Mouse (Mus musculus) midbrain, embryonic 12.5 days (tissue): Measurements from ENCODE around the gene Fam189b. TPM values are rescaled to one million over a fixed set of nuclear protein-coding genes. Genes with fewer than 3 reads are reported as not detected.
"Not testable (repeated sequence)": the region's sequence is repeated elsewhere in the genome, so short reads cannot be mapped to it uniquely, and the experiment has no call there.

ENCODE experiments used
- ATAC-seq: fragments of 200-750 bp; cut with Nextera tagmentation; 2 replicates; pipeline ENCODE4 v1.8.0; 2017; ENCODE audit warnings: low read depth, moderate TSS enrichment, moderate library complexity; ENCODE audit not compliant: low FRiP score
- H3K27ac ChIP-seq: fragments of 300-500 bp; sonication (generic); replicated peaks from 2 replicates; pipeline ENCODE4 v1.5.1; 2016; ENCODE audit warnings: mild to moderate bottlenecking
- H3K27me3 ChIP-seq: fragments of 300-500 bp; sonication (generic); 2 replicates; pipeline ENCODE4 v1.6.1; 2016; ENCODE audit warnings: mild to moderate bottlenecking
- H3K36me3 ChIP-seq: fragments of 300-500 bp; sonication (generic); 2 replicates; pipeline ENCODE4 v1.6.1; 2016
- H3K4me1 ChIP-seq: fragments of 300-500 bp; sonication (generic); 2 replicates; pipeline ENCODE4 v1.6.1; 2016
- H3K4me2 ChIP-seq: fragments of 300-500 bp; sonication (generic); replicated peaks from 2 replicates; pipeline ENCODE4 v1.6.1; 2016; ENCODE audit warnings: mild to moderate bottlenecking, moderate library complexity
- H3K4me3 ChIP-seq: fragments of 300-500 bp; sonication (generic); 2 replicates; pipeline ENCODE4 v1.5.1; 2016; ENCODE audit warnings: mild to moderate bottlenecking
- H3K9ac ChIP-seq: fragments of 300-500 bp; sonication (generic); replicated peaks from 2 replicates; pipeline ENCODE4 v1.6.1; 2016; ENCODE audit warnings: mild to moderate bottlenecking, moderate library complexity
- H3K9me3 ChIP-seq: fragments of 300-500 bp; sonication (generic); 2 replicates; pipeline ENCODE4 v1.6.1; 2016; ENCODE audit warnings: mild to moderate bottlenecking
- WGBS: fragments of 180-500 bp; shearing (Covaris S2); methylation state at CpG from one replicate; pipeline ENCODE4 v1.1.7; 2016; 5-methylcytosine and 5-hydroxymethylcytosine counted together
- polyA plus RNA-seq: library from polyadenylated mRNA; unstranded; fragments of >200 nt; fragmentation: Nextera tagmentation; extraction: Ambion mirVana; gene quantifications from 2 replicates; pipeline ENCODE4 v1.2.1, GENCODE M21; 2016

Gene Fam189b
- polyA plus RNA-seq, 1 experiment from 2014 or later = 30.3 TPM

DNA sequence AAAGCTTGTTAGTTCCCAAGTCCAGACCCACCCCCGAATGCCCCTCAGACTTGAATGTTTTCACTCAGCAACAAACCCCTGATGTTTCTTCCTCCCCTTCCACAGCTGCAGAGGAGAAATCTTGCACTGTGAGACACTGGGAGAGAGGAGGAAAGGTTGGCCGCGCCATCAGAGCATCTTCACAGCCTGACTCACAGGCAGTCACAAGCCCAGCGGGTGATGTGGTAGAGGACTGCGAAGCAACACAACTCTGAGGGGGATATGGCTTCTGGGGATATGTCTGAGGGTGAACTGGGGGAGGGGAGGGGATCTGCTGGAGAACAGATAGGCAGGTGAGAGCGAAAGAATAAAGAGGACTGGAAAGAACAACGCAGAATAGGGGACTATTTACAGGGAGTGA, 24.3 kb upstream of the Fam189b start:
- WGBS = 17% methylated on average over 7 of the region's 7 CpGs
- no peak for ATAC-seq
- Histone ChIP-seq H3K9me3 (no peaks in the 10 kb centered on the region), H3K27ac (no peak overlapping the region; the same call in 1 of the 2 replicates), H3K4me1 (peaks cover 28% of the 10 kb centered on the region), H3K4me3 (peak overlapping the region; percentile 79), H3K27me3 (peaks cover 8% of the 10 kb centered on the region), H3K4me2 (peak overlapping the region; percentile 97), H3K36me3 (no peaks in the 10 kb centered on the region), H3K9ac (peak overlapping the region; percentile 71)

DNA sequence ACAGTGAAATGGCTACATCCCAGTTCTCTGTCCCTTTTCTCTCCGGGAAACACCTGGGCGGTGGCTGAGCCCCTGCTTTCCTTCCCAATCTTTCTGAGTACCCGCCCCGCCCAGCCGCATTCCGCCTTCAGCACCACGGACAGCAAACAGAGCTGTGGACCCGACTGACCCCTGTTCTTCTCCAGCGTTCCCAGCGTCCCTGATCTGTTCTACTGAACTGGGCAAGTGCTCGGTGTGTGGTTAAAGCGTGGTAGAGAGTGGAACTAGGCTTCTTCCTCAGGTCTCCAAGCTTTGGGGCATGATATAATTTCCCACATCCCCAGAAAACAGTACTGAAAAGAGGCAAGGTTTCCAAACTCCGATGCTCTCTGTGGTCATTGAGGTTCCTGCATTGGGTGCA, 23.7 kb upstream of the Fam189b start:
- 1% methylated on average over 13 of the region's 13 CpGs for WGBS
- no peak overlapping the region; the same call in none of the 2 replicates for H3K27ac ChIP-seq

DNA sequence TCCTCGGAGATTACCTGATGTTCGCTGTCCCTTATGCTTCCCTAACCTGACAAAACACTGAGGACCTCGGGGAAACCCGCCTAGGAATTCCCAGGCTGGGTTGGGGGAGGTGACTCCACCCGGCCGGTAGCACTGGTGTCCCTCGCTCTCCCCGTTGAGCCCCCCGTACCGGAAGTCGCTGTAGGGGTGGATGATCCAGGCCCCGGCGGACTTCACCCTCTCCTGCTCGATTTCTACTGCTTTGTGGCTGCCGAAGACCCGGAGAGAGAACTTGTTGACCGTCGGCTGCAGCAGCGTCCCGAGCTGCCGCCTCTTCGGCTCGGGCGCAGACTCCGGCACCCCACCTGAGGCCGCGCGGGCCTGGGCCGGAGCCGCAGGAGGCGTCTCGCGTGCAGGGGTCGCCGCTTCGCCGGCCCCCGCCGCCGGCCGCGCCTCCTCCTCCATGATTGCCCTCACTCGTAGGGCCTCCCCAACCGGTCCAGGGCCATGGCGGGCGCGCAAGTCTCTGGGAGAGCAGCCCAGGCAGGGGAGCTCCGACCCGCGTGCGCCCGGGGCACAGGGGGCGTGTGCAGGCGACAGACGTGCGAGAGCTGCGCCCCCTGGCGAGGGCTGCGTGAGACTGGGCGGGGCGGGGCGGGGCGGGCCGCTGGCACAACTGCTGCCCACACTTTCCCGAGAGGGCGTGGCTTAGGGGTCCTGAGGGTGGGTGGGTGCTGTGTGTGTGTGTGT, 23.2 kb upstream of the Fam189b start, which contains the start of gene Hcn3:
Hcn3 (minus strand) TSS at position 581 of the 729 bp plus-strand sequence.
- peak within 1 kb of the TSS; percentile 49 for H3K27ac ChIP-seq
- H3K4me1 ChIP-seq = peaks cover 35% of the 10 kb centered on the region
- H3K36me3 ChIP-seq = no peaks in the 10 kb centered on the region
- peak; percentile 76 for ATAC-seq
- H3K4me2 ChIP-seq = peak within 1 kb of the TSS; percentile 97
- H3K9me3 ChIP-seq = no peaks in the 10 kb centered on the region
- peak within 1 kb of the TSS; percentile 79 for H3K4me3 ChIP-seq
- under 1% methylated on average over 65 of the region's 66 CpGs for WGBS
- H3K27me3 ChIP-seq = peaks cover 8% of the 10 kb centered on the region
- H3K9ac ChIP-seq = peak within 1 kb of the TSS; percentile 71

More for the DNA sequence above, 23.7 kb upstream of the Fam189b start:
- Histone ChIP-seq H3K4me3 (peak overlapping the region; percentile 79), H3K36me3 (no peaks in the 10 kb centered on the region), H3K9ac (peak overlapping the region; percentile 71), H3K9me3 (no peaks in the 10 kb centered on the region), H3K4me2 (peak overlapping the region; percentile 97), H3K4me1 (peaks cover 33% of the 10 kb centered on the region), H3K27me3 (peaks cover 8% of the 10 kb centered on the region)
- no peak for ATAC-seq

DNA sequence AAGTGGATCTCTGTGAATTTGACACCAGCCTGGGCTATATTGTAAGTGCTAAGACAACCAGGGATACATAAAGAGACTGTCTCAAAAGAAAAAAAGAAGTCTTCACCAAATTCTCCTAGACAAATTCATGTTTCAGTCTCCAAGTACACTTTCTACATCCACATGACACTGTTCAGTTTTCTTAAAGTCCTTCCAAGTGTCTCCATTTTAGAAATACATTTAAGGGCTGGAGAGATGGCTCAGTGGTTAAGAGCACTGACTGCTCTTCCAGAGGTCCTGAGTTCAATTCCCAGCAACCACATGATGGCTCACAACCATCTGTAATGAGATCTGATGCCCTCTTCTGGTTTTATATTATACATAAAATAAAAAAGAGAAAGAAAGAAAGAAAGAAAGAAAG, 21.7 kb upstream of the Fam189b start:
- H3K9me3 ChIP-seq, H3K27me3 ChIP-seq, H3K27ac ChIP-seq, H3K9ac ChIP-seq, H3K4me2 ChIP-seq, ATAC-seq, H3K4me3 ChIP-seq, H3K36me3 ChIP-seq: not testable (repeated sequence)
- H3K4me1 ChIP-seq = peaks cover 46% of the 10 kb centered on the region

DNA sequence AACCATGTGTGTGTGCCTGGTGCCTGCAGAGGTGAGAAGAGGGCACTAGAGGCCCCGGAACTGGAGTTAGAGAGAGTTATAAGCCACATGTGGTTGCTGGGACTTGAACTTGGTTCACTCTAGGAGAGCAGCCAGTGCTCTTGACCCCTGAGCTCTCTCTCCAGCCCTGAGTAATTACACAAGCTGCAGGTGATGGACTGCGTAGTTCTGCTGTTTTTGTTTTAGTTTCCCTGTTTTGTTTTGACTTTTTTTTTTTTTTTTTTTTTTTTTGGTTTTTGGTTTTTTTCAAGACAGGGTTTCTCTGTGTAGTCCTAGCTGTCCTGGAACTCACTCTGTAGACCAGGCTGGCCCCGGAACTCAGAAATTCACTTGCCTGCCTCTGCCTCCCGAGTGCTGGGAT, 21.2 kb upstream of the Fam189b start:
- Histone ChIP-seq H3K27ac (no peak overlapping the region), H3K4me3 (no peak overlapping the region), H3K9me3 (no peaks in the 10 kb centered on the region), H3K36me3 (peaks cover 4% of the 10 kb centered on the region; the same call in 1 of the 2 replicates), H3K9ac (no peak overlapping the region), H3K4me1 (peaks cover 48% of the 10 kb centered on the region), H3K4me2 (no peak overlapping the region), H3K27me3 (peaks cover 8% of the 10 kb centered on the region)
- 81% methylated on average over 4 of the region's 4 CpGs for WGBS
- no peak for ATAC-seq

DNA sequence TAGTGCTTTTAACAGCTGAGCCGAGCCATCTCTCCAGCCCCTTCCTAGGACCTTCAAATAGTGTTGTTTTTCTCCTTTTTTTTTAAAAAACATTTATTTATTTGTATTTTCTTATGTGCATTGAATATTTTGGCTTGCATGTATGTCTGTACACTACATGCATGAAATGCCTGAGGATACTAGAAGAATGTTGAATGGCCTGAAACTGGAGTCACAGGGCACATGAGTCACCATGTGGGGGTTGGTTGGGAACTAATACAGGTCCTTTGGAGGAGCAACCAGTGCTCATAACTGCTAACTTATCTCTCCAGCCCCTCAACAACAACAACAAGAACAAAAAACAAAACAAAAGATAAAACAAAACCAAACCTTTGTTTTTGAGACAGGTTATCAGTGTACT, 19.8 kb upstream of the Fam189b start:
- H3K4me3 ChIP-seq = no peak overlapping the region
- peaks cover 46% of the 10 kb centered on the region for H3K4me1 ChIP-seq
- ATAC-seq = no peak
- H3K27me3 ChIP-seq = peaks cover 8% of the 10 kb centered on the region
- H3K9me3 ChIP-seq = no peaks in the 10 kb centered on the region
- H3K9ac ChIP-seq = no peak overlapping the region
- peaks cover 15% of the 10 kb centered on the region for H3K36me3 ChIP-seq
- no peak overlapping the region for H3K4me2 ChIP-seq
- H3K27ac ChIP-seq = no peak overlapping the region
- WGBS = 91% methylated on average over 1 of the region's 1 CpGs

DNA sequence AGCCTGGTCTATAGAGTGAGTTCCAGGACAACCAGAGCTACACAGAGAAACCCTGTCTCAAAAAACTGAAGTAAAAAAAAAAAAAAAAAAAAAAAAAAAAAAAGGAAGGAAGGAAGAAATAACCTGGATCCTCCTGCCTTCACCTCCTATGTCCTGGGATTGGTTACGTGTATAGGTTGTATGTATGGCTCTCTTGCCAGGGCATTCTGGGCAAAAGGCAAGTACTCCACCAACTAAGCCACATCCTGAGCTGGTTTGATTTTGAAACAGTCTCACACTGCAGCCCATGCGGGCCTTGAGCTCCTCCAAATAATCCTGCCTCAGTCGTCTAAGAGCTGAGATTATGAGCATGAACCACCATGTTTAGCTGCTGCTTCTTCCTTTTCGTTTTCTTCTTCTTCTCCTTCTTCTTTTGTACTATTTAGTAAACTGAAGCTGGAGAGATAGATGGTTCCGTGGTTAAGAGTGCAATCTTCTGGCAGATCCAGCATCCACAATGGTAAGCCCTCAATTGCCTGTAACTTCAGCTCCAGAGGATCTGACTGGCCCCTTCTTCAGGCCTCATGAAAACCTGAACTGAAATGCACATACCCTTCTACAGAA, 19.2 kb upstream of the Fam189b start:
- Histone ChIP-seq H3K9ac (peak overlapping the region; percentile 94), H3K9me3 (no peaks in the 10 kb centered on the region), H3K4me1 (peaks cover 41% of the 10 kb centered on the region), H3K4me3 (peak overlapping the region; percentile 95), H3K27ac (peak overlapping the region; percentile 95; the same call in 1 of the 2 replicates), H3K36me3 (peaks cover 22% of the 10 kb centered on the region), H3K4me2 (peak overlapping the region; percentile 68), H3K27me3 (peaks cover 5% of the 10 kb centered on the region)
- no peak for ATAC-seq
- 73% methylated on average over 5 of the region's 5 CpGs for WGBS

DNA sequence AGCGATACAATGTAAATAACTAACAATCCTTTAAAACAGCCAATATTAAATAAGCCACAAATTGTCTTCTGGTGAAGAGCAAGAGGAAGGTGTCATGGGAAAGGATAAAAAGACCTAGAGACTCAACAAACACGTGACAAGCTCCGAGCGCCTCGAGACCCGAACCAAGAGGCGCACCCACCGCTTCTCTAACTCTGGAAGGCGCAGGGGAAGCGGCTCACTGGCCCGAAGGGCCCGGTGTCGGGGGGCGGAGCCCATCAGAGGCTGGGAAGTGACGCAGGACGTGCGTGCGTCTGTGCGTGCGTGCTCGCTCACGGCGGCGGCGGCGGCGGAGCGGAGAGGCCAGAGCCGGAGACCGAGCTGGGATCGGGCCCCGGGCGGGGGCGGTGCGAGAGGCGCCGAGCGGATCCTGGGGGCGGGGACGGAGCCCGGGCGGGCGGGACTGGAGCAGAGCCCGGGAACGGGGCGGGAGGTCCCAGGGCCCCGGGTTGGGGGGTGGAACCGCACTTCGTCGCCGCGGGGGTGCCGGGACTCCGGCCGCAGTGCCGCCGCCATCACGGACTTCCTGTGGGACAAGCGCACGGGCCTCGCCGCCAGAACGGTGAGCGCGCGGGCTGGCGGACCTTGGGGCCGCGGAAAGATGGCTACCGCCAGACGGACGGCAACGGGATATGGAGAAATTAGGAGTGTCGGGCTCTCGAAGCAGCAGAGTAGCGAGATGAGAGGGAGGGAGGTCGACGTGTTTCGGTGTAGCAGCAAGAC, 18.3 kb upstream of the Fam189b start, which contains the start of gene Clk2:
Clk2 (plus strand) TSS at position 290 of the 762 bp plus-strand sequence.
- WGBS = under 1% methylated on average over 79 of the region's 79 CpGs
- Histone ChIP-seq H3K36me3 (peaks cover 31% of the 10 kb centered on the region), H3K9ac (peak within 1 kb of the TSS; percentile 94), H3K27ac (peak within 1 kb of the TSS; percentile 95), H3K9me3 (no peaks in the 10 kb centered on the region), H3K4me2 (peak within 1 kb of the TSS; percentile 68), H3K4me1 (peaks cover 31% of the 10 kb centered on the region), H3K27me3 (no peaks in the 10 kb centered on the region), H3K4me3 (peak within 1 kb of the TSS; percentile 95)
- ATAC-seq = peak; percentile 96

DNA sequence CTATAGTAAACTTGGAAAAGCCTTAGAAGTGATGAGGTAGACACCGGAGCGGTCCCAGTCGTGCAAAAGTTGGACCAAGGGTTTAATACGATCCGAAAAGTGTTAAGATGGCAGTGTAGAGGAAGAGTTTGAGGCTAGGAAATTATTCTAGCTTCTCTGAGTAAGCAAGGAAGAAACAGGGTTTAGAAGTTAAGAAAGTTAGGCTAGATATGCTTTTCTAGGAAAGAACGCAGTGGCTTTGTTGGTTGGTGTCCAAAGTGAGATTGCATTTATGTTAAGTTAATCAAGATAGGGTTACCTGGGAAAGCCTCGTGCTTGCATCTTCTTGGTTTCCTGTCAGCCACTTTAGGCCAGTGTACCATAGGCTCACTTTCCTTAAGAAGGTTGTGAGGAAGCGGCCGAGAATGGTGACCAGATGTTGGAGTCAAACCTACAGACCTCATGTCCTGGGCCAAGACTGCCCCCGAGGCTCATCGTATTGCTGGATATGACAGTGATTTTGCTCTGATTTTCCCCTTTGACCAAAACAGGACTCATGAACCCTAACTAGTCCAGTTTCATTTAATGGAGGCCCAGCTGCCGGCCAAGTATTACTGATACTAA, 17.6 kb upstream of the Fam189b start:
- Histone ChIP-seq H3K27me3 (no peaks in the 10 kb centered on the region), H3K27ac (peak overlapping the region; percentile 95), H3K4me3 (peak overlapping the region; percentile 95), H3K4me1 (peaks cover 25% of the 10 kb centered on the region), H3K36me3 (peaks cover 38% of the 10 kb centered on the region), H3K9ac (peak overlapping the region; percentile 94), H3K9me3 (no peaks in the 10 kb centered on the region), H3K4me2 (peak overlapping the region; percentile 68)
- ATAC-seq = no peak
- 28% methylated on average over 12 of the region's 12 CpGs for WGBS

DNA sequence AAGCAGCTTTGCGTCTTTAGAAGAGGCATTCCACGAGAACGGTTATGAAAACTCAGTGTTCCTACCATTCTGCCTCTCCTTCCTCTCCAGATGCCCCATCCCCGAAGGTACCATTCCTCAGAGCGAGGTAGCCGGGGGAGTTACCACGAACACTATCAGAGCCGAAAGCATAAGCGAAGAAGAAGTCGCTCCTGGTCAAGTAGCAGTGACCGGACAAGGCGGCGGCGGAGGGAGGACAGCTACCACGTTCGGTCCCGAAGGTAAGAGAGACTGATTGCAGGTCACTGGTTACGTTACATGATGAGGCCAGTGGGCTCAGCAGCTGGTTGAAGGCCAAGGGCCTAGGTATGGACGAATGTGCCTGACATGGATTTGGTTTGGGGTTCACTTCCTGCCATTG, 16.0 kb upstream of the Fam189b start:
- H3K9ac ChIP-seq = 0 out of 2 replicates have a peak overlapping the region, but pooled peaks have one; percentile 15
- 93% methylated on average over 19 of the region's 19 CpGs for WGBS
- H3K27ac ChIP-seq = no peak overlapping the region
- peaks cover 25% of the 10 kb centered on the region for H3K4me1 ChIP-seq
- ATAC-seq = no peak
- H3K36me3 ChIP-seq = peaks cover 52% of the 10 kb centered on the region
- H3K27me3 ChIP-seq = no peaks in the 10 kb centered on the region
- no peak overlapping the region for H3K4me2 ChIP-seq
- no peak overlapping the region for H3K4me3 ChIP-seq
- no peaks in the 10 kb centered on the region for H3K9me3 ChIP-seq

DNA sequence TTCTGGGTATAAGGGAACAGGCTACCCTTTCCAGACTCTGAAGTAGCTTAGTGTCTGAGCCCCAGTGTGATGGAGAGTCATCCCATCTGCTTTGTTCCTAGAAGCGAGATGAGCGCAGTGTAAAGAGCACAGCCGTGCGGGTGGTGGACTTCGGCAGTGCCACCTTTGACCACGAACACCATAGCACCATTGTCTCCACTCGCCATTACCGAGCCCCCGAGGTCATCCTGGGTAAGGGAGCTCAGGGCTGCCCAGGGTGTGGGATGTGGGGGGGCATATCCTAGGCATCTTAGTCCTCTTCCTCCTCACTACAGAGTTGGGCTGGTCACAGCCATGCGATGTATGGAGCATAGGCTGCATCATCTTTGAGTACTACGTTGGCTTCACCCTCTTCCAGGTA, 8.1 kb upstream of the Fam189b start:
- H3K4me3 ChIP-seq = no peak overlapping the region
- peaks cover 78% of the 10 kb centered on the region for H3K36me3 ChIP-seq
- no peak overlapping the region for H3K9ac ChIP-seq
- H3K4me1 ChIP-seq = peaks cover 14% of the 10 kb centered on the region
- no peaks in the 10 kb centered on the region for H3K27me3 ChIP-seq
- no peak overlapping the region for H3K4me2 ChIP-seq
- no peak overlapping the region for H3K27ac ChIP-seq
- WGBS = 92% methylated on average over 11 of the region's 11 CpGs
- ATAC-seq = no peak
- no peaks in the 10 kb centered on the region for H3K9me3 ChIP-seq
